Mouse (Mus musculus) G1E (cell line): Measurements from ENCODE around the gene Tbc1d25. TPM values are rescaled to one million over a fixed set of nuclear protein-coding genes. Genes with fewer than 3 reads are reported as not detected.

ENCODE experiments used
- ATAC-seq: 2 replicates; pipeline ENCODE4 v1.8.0; 2016; ENCODE audit warnings: mild to moderate bottlenecking; ENCODE audit not compliant: insufficient number of reproducible peaks, poor library complexity, low FRiP score, severe bottlenecking; ENCODE audit errors: extremely low read depth
- DNase-seq: peaks from one replicate; pipeline ENCODE4 v3.0.0; 2012; ENCODE audit warnings: low spot score
- H3K27me3 ChIP-seq: 2 replicates; pipeline ENCODE4 v1.6.1; 2012; ENCODE audit warnings: mild to moderate bottlenecking, low read length, inconsistent platforms; ENCODE audit not compliant: insufficient read depth
- H3K36me3 ChIP-seq: replicated peaks from 2 replicates; pipeline ENCODE3; 2012; ENCODE audit warnings: mild to moderate bottlenecking, inconsistent platforms
- H3K4me1 ChIP-seq: 2 replicates; pipeline ENCODE4 v1.6.1; 2012; ENCODE audit warnings: low read depth, low read length, inconsistent platforms, mixed read lengths; ENCODE audit not compliant: insufficient read depth
- H3K4me3 ChIP-seq: 2 replicates; pipeline ENCODE4 v1.5.1; 2012; ENCODE audit warnings: low read depth, mild to moderate bottlenecking, inconsistent platforms, low read length, moderate library complexity, mixed read lengths
- H3K9me3 ChIP-seq: replicated peaks from 2 replicates; pipeline ENCODE4 v1.6.1; 2012; ENCODE audit warnings: inconsistent platforms
- CTCF ChIP-seq: IDR thresholded peaks from 2 replicates; pipeline ENCODE4 v1.5.1; 2012; ENCODE audit warnings: low read depth, low read length, inconsistent platforms, mixed read lengths
- GATA1 ChIP-seq: IDR thresholded peaks from 2 replicates; pipeline ENCODE4 v1.6.1; 2012; ENCODE audit warnings: borderline replicate concordance, low read length, inconsistent platforms, mixed read lengths
- GATA2 ChIP-seq: IDR thresholded peaks from 2 replicates; pipeline ENCODE4 v1.6.1; 2012; ENCODE audit warnings: low read depth, low read length, inconsistent platforms, borderline replicate concordance
- POLR2AphosphoS5 ChIP-seq: IDR thresholded peaks from 2 replicates; pipeline ENCODE4 v1.6.1; 2012; ENCODE audit warnings: low read depth, low read length, inconsistent platforms; ENCODE audit not compliant: insufficient replicate concordance
- TAL1 ChIP-seq: conservative IDR thresholded peaks from 2 replicates; pipeline ENCODE4 v1.6.1; 2012; ENCODE audit warnings: low read depth, low read length, inconsistent platforms, mixed read lengths
- polyA plus RNA-seq: library from polyadenylated mRNA; stranded (reverse); fragments of >175 nt; gene quantifications from 2 replicates; pipeline ENCODE4 v1.2.3, GENCODE M21; 2012
- total RNA-seq, 2 experiments: library from RNA; stranded (forward) in 1 of 2; stranded (reverse) in 1 of 2; fragments of 200-1000 nt in 1 of 2; fragments of >200 nt in 1 of 2; fragmentation: Nextera tagmentation in 1 of 2; gene quantifications; 2 replicates each; pipeline ENCODE4 v1.2.3; 2014 to 2017

Tbc1d25 gene
- 9.7 and 15.0 TPM in 2 replicates for total RNA-seq (2014; fragmentation: Nextera tagmentation)
- 6.3 and 6.5 TPM in 2 replicates for total RNA-seq (2017)
- polyA plus RNA-seq: 3.5 and 4.4 TPM in 2 replicates

GRCm38 (mm10) chrX:8175504-8176385 lies at the start of gene Tbc1d25:
Tbc1d25 (minus strand) TSS chrX:8176181.
- DNase-seq: peak; percentile 71

GRCm38 (mm10) chrX:8223473-8223872 lies 47.5 kb upstream of the Tbc1d25 start:
- Histone ChIP-seq H3K9me3 (no peaks in the 10 kb centered on the region), H3K27me3 (peaks cover 10% of the 10 kb centered on the region), H3K4me3 (no peak overlapping the region), H3K36me3 (no peaks in the 10 kb centered on the region), H3K4me1 (peaks cover 50% of the 10 kb centered on the region)
- peak; percentile 75 for ATAC-seq
- peak; percentile 20 for DNase-seq
- peak; percentile 87 for TF ChIP-seq TAL1
- no peak for TF ChIP-seq POLR2AphosphoS5

More at GRCm38 (mm10) chrX:8175504-8176385, at the start of gene Tbc1d25:
- peak within 1 kb of the TSS; percentile 82 for H3K4me3 ChIP-seq
- no peak for TF ChIP-seq GATA2
- no peak for TF ChIP-seq CTCF
- TF ChIP-seq GATA1: no peak
- no peak for TF ChIP-seq TAL1
- TF ChIP-seq POLR2AphosphoS5: no peak
- no peaks in the 10 kb centered on the region for H3K9me3 ChIP-seq
- peaks cover 29% of the 10 kb centered on the region for H3K36me3 ChIP-seq
- peak; percentile 70 for ATAC-seq
- peaks cover 13% of the 10 kb centered on the region; the same call in 1 of the 2 replicates for H3K4me1 ChIP-seq
- no peaks in the 10 kb centered on the region for H3K27me3 ChIP-seq

GRCm38 (mm10) chrX:8222678-8223421 lies 46.9 kb upstream of the Tbc1d25 start:
- peaks cover 55% of the 10 kb centered on the region for H3K4me1 ChIP-seq

GRCm38 (mm10) chrX:8222296-8222677 lies 46.3 kb upstream of the Tbc1d25 start:
- DNase-seq (no peak), ATAC-seq (no peak)
- Histone ChIP-seq H3K4me1 (peaks cover 56% of the 10 kb centered on the region), H3K9me3 (no peaks in the 10 kb centered on the region), H3K4me3 (no peak overlapping the region), H3K27me3 (peaks cover 17% of the 10 kb centered on the region), H3K36me3 (no peaks in the 10 kb centered on the region)
- TF ChIP-seq POLR2AphosphoS5 (no peak), GATA2 (no peak), GATA1 (no peak), CTCF (no peak), TAL1 (no peak)

More at GRCm38 (mm10) chrX:8222678-8223421, 46.9 kb upstream of the Tbc1d25 start:
- TF ChIP-seq GATA2: no peak
- TF ChIP-seq POLR2AphosphoS5: no peak
- no peak for TF ChIP-seq GATA1
- no peak for TF ChIP-seq TAL1
- no peak for TF ChIP-seq CTCF
- Histone ChIP-seq H3K36me3 (no peaks in the 10 kb centered on the region), H3K4me3 (no peak overlapping the region), H3K9me3 (no peaks in the 10 kb centered on the region), H3K27me3 (peaks cover 11% of the 10 kb centered on the region)
- DNase-seq: no peak
- ATAC-seq: no peak

GRCm38 (mm10) chrX:8219651-8220050 lies 43.7 kb upstream of the Tbc1d25 start:
- Histone ChIP-seq H3K9me3 (no peaks in the 10 kb centered on the region), H3K4me1 (peaks cover 50% of the 10 kb centered on the region), H3K36me3 (no peaks in the 10 kb centered on the region), H3K27me3 (peaks cover 17% of the 10 kb centered on the region), H3K4me3 (no peak overlapping the region)
- DNase-seq (no peak), ATAC-seq (no peak)
- no peak for TF ChIP-seq TAL1

- H3K36me3 ChIP-seq: no peaks in the 10 kb centered on the region
- ATAC-seq (no peak), DNase-seq (no peak)
- peaks cover 40% of the 10 kb centered on the region for H3K4me1 ChIP-seq
- H3K4me3 ChIP-seq: no peak overlapping the region
- H3K9me3 ChIP-seq: no peaks in the 10 kb centered on the region
- peaks cover 17% of the 10 kb centered on the region for H3K27me3 ChIP-seq
- TF ChIP-seq TAL1 (no peak), GATA1 (no peak), POLR2AphosphoS5 (no peak), GATA2 (no peak), CTCF (no peak)
These were observed 42.1 kb upstream of the Tbc1d25 start for GRCm38 (mm10) chrX:8218114-8218513.
